Mouse (Mus musculus) MEL (cell line): ENCODE data around the gene Zbtb38. TPM values are rescaled to one million over a fixed set of nuclear protein-coding genes. Genes with fewer than 3 reads are reported as not detected.

Source experiments
- DNase-seq: peaks from one replicate; pipeline ENCODE4 v3.0.0; 2011; ENCODE audit warnings: low read depth, low spot score
- H3K27ac ChIP-seq: 2 replicates; pipeline ENCODE4 v1.5.1; 2012; ENCODE audit warnings: low read depth, mild to moderate bottlenecking, control low read depth, low read length, moderate library complexity; ENCODE audit not compliant: control insufficient read depth
- H3K27me3 ChIP-seq, 2 experiments: fragments of 150-350 bp in 1 of 2; sonication (generic) in 1 of 2; 2 replicates each; pipeline ENCODE4 v1.6.1; 2012; ENCODE audit warnings: low read length in 2 of 2, mild to moderate bottlenecking in 2 of 2, improper control_type of control experiment in 1 of 2, moderate library complexity in 1 of 2; ENCODE audit not compliant: insufficient read depth in 2 of 2, control insufficient read depth in 1 of 2
- H3K36me3 ChIP-seq, 2 experiments: 2 replicates each; pipeline ENCODE4 v1.6.1; 2012 to 2014; ENCODE audit warnings: low read length in 2 of 2, improper control_type of control experiment in 1 of 2, inconsistent platforms in 1 of 2, mild to moderate bottlenecking in 1 of 2; ENCODE audit not compliant: insufficient read depth in 2 of 2, control insufficient read depth in 1 of 2
- H3K4me1 ChIP-seq, 2 experiments: fragments of 150-350 bp in 1 of 2; sonication (generic) in 1 of 2; 2 replicates each; pipeline ENCODE4 v1.6.1; 2012; ENCODE audit warnings: low read length in 2 of 2, improper control_type of control experiment in 1 of 2, mild to moderate bottlenecking in 1 of 2; ENCODE audit not compliant: insufficient read depth in 2 of 2, control insufficient read depth in 1 of 2
- H3K4me3 ChIP-seq, 2 experiments: fragments of 150-350 bp in 1 of 2; sonication (generic) in 1 of 2; 2 replicates each; pipeline ENCODE4 v1.5.1; 2012; ENCODE audit warnings: low read depth in 2 of 2, low read length in 2 of 2, mild to moderate bottlenecking in 2 of 2, moderate library complexity in 2 of 2, control low read depth in 1 of 2, improper control_type of control experiment in 1 of 2; ENCODE audit not compliant: control insufficient read depth in 1 of 2, insufficient read depth in 1 of 2
- H3K79me2 ChIP-seq: 2 replicates; pipeline ENCODE4 v1.6.1; 2012; ENCODE audit warnings: mild to moderate bottlenecking, low read length, moderate library complexity; ENCODE audit not compliant: control insufficient read depth, poor library complexity, insufficient read depth
- H3K9ac ChIP-seq: 2 replicates; pipeline ENCODE4 v1.6.1; 2012; ENCODE audit warnings: low read depth, mild to moderate bottlenecking, control low read depth, low read length, moderate library complexity; ENCODE audit not compliant: control insufficient read depth, poor library complexity, severe bottlenecking
- H3K9me3 ChIP-seq: fragments of 150-350 bp; sonication (generic); replicated peaks from 2 replicates; pipeline ENCODE4 v1.6.1; 2012; ENCODE audit warnings: mild to moderate bottlenecking, low read length, improper control_type of control experiment, moderate library complexity; ENCODE audit not compliant: insufficient read depth
- E2F4 ChIP-seq: IDR thresholded peaks from 2 replicates; pipeline ENCODE4 v1.6.1; 2011; ENCODE audit warnings: low read depth, low read length, improper control_type of control experiment, borderline replicate concordance
- GABPA ChIP-seq: IDR thresholded peaks from 2 replicates; pipeline ENCODE4 v1.6.1; 2012; ENCODE audit warnings: low read depth, mild to moderate bottlenecking, inconsistent platforms, low read length, improper control_type of control experiment, moderate library complexity
- HCFC1 ChIP-seq: IDR thresholded peaks from 2 replicates; pipeline ENCODE4 v1.6.1; 2012; ENCODE audit warnings: low read depth, mild to moderate bottlenecking, inconsistent platforms, low read length, improper control_type of control experiment, moderate library complexity
- JUND ChIP-seq: IDR thresholded peaks from 2 replicates; pipeline ENCODE4 v1.6.1; 2011; ENCODE audit warnings: low read depth, mild to moderate bottlenecking, improper control_type of control experiment, low read length
- MAZ ChIP-seq: IDR thresholded peaks from 2 replicates; pipeline ENCODE4 v1.6.1; 2012; ENCODE audit warnings: low read depth, mild to moderate bottlenecking, inconsistent platforms, low read length, improper control_type of control experiment
- MXI1 ChIP-seq: IDR thresholded peaks from 2 replicates; pipeline ENCODE4 v1.6.1; 2011; ENCODE audit warnings: mild to moderate bottlenecking, low read depth, low read length, improper control_type of control experiment
- NRF1 ChIP-seq: IDR thresholded peaks from 2 replicates; pipeline ENCODE4 v1.6.1; 2014; ENCODE audit warnings: low read depth, mild to moderate bottlenecking, inconsistent platforms, low read length, improper control_type of control experiment, moderate library complexity; ENCODE audit not compliant: poor library complexity, insufficient read depth, severe bottlenecking
- POLR2A ChIP-seq, 2 experiments: IDR thresholded peaks; 2 replicates each; pipeline ENCODE4 v1.6.1; 2011 to 2012; ENCODE audit warnings: low read length in 2 of 2, mild to moderate bottlenecking in 2 of 2, control low read depth in 1 of 2, improper control_type of control experiment in 1 of 2, low read depth in 1 of 2, moderate library complexity in 1 of 2; ENCODE audit not compliant: control insufficient read depth in 1 of 2, insufficient read depth in 1 of 2, poor library complexity in 1 of 2
- POLR2AphosphoS5 ChIP-seq: IDR thresholded peaks from 2 replicates; pipeline ENCODE4 v1.6.1; 2012; ENCODE audit warnings: low read depth, borderline replicate concordance, mild to moderate bottlenecking, inconsistent platforms, low read length, moderate library complexity, mixed read lengths
- RAD21 ChIP-seq: IDR thresholded peaks from 2 replicates; pipeline ENCODE4 v1.6.1; 2011; ENCODE audit warnings: mild to moderate bottlenecking, low read depth, low read length, improper control_type of control experiment
- TAL1 ChIP-seq: IDR thresholded peaks from 2 replicates; pipeline ENCODE4 v1.6.1; 2012; ENCODE audit warnings: mild to moderate bottlenecking, inconsistent platforms, low read length, moderate library complexity, mixed read lengths
- TBP ChIP-seq: IDR thresholded peaks from 2 replicates; pipeline ENCODE4 v1.8.0; 2011; ENCODE audit warnings: low read depth, low read length, improper control_type of control experiment
- USF1 ChIP-seq: IDR thresholded peaks from 2 replicates; pipeline ENCODE4 v1.6.1; 2014; ENCODE audit warnings: low read depth, mild to moderate bottlenecking, inconsistent platforms, low read length, improper control_type of control experiment, moderate library complexity
- USF2 ChIP-seq, 2 experiments: IDR thresholded peaks; 2 replicates each; pipeline ENCODE4 v1.6.1; 2011 to 2012; ENCODE audit warnings: improper control_type of control experiment in 2 of 2, low read length in 2 of 2, borderline replicate concordance in 1 of 2, inconsistent platforms in 1 of 2, low read depth in 1 of 2, mild to moderate bottlenecking in 1 of 2; ENCODE audit not compliant: insufficient read depth in 1 of 2
- polyA plus RNA-seq, 2 experiments: library from polyadenylated mRNA; stranded (reverse) in 1 of 2; unstranded in 1 of 2; fragments of >175 nt in 1 of 2; fragments of >200 nt in 1 of 2; gene quantifications; 2 replicates each; pipeline versions ENCODE4 v1.2.1 to v1.2.4; 2012; ENCODE audit warnings: low replicate concordance in 2 of 2, low read depth in 1 of 2; ENCODE audit not compliant: insufficient read length in 2 of 2, insufficient read depth in 1 of 2, missing spikeins in 1 of 2
- total RNA-seq: library from RNA; depleted of rRNA; stranded (reverse); fragments of 300-350 nt; gene quantifications from 2 replicates; pipeline ENCODE4 v1.2.3, GENCODE M21; 2012

Zbtb38 gene
- total and polyA plus RNA-seq, 3 experiments, result 10.9 to 65.0 (median 12.2) TPM

GRCm38 (mm10) chr9:96785187-96785586 lies 32.6 kb upstream of the Zbtb38 start (continued):
- no peak for TF ChIP-seq GABPA

DNA sequence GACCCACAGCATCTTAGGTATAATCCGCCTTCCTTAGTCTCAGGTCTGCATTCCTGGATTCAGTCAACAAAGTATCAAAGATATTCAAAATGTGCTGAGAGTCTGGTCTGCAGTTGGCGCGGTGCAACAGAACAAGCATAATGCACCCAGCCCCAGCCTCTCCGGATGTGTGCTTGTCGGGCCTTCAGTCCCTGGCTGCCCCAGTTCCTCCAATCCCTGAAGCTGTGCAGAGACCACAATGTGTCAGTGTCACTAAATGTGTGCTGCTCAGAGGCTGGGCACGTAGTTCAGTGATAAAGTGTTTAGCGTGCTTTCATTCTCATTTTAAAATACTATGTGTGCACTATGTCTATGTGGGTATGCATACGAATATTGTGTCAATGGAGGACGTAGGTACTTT lies 31.0 kb upstream of the Zbtb38 start:
- Histone ChIP-seq H3K9ac (no peak overlapping the region), H3K79me2 (no peaks in the 10 kb centered on the region), H3K4me1 (peaks cover 13 to 50% of the 10 kb centered on the region in 2 experiments), H3K36me3 (peaks cover 0 to 30% of the 10 kb centered on the region in 2 experiments; a peak in 2 of 4 replicates), H3K9me3 (no peaks in the 10 kb centered on the region), H3K27ac (no peak overlapping the region), H3K27me3 (no peaks in the 10 kb centered on the region), H3K4me3 (no peak overlapping the region)
- no peak for DNase-seq
- TF ChIP-seq JUND (no peak), USF1 (no peak), TBP (no peak), MXI1 (no peak), E2F4 (no peak), USF2 (IDR thresholded peaks at IDR 0.05; ENCODE audit: borderline replicate concordance in 1 of 2, insufficient read depth in 1 of 2, low read depth in 1 of 2, low read length in 2 of 2) (no peak), POLR2AphosphoS5 (no peak), MAZ (no peak), RAD21 (no peak)

DNA sequence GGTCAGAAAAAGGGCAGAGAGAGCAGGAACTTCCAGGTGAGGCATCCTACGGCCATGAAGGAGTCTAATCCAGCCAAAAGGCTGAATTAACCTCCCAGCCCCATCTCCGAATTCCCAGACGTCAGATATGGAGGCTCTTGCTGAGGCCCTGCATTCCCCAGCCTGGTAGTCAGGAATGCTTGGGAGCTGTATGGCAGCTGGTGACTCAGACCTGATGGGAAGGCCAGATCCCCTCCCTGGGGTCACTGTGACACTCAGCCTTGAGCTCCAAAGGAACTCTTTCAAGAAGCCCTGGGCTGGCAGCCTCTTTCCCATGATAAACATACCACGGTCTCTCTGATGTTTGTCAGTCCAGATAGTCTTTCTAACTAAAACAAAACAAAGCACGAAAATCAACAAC lies 30.6 kb upstream of the Zbtb38 start:
- H3K27ac ChIP-seq, result no peak overlapping the region
- DNase-seq, result no peak
- H3K9me3 ChIP-seq, result no peaks in the 10 kb centered on the region
- H3K27me3 ChIP-seq, result no peaks in the 10 kb centered on the region
- no peak for TF ChIP-seq HCFC1
- no peak for TF ChIP-seq POLR2A (IDR thresholded peaks at IDR 0.05; ENCODE audit: control insufficient read depth in 1 of 2, insufficient read depth in 1 of 2, low read depth in 1 of 2, low read length in 2 of 2, poor library complexity in 1 of 2)
- no peak for TF ChIP-seq TBP
- TF ChIP-seq NRF1, result no peak
- TF ChIP-seq JUND, result no peak
- TF ChIP-seq TAL1, result no peak
- H3K4me3 ChIP-seq, result no peak overlapping the region
- H3K79me2 ChIP-seq, result no peaks in the 10 kb centered on the region
- H3K9ac ChIP-seq, result no peak overlapping the region
- H3K4me1 ChIP-seq, result peaks cover 11 to 50% of the 10 kb centered on the region in 2 experiments
- peaks cover 0 to 28% of the 10 kb centered on the region in 2 experiments; a peak in 2 of 4 replicates for H3K36me3 ChIP-seq
